Mouse (Mus musculus) MEL (cell line): ENCODE data around the gene Gmds.

Experiments used
- CTCF ChIP-seq, 3 experiments: IDR thresholded peaks in 2 of 3; conservative IDR thresholded peaks in 1 of 3; 2 replicates each; pipeline ENCODE4 v1.5.1; 2011 to 2012; ENCODE audit warnings: low read length in 3 of 3, low read depth in 2 of 3, mild to moderate bottlenecking in 2 of 3, improper control_type of control experiment in 1 of 3, inconsistent platforms in 1 of 3, mixed read lengths in 1 of 3, moderate library complexity in 1 of 3; ENCODE audit not compliant: control insufficient read depth in 1 of 3, insufficient read depth in 1 of 3, poor library complexity in 1 of 3, severe bottlenecking in 1 of 3
- EP300 ChIP-seq, 2 experiments: IDR thresholded peaks; 2 replicates each; pipeline ENCODE4 v1.6.1; 2011; ENCODE audit warnings: improper control_type of control experiment in 2 of 2, low read length in 2 of 2, low read depth in 1 of 2, mild to moderate bottlenecking in 1 of 2

DNA sequence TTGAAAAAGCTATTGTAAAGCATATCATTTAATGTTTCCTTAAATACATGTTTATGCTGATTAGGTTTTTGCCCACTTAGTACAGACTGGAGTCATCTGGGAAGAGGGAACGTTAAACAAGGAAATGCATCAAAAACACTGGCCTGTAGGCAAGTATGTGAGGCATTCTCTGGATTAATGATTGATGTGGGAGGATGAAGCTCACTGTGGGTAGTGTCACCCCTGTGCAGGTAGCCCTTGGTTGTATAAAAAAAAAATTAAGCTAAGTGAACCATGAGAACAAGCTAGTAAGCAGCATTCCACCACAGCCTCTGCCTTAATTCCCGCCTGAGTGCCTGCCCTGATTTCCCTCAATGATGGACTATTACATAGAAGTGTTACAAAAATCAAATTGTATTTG lies 163.5 kb downstream of the Gmds start:
- TF ChIP-seq EP300 (IDR thresholded peaks at IDR 0.05; ENCODE audit: low read depth in 1 of 2, low read length in 2 of 2) (no peak), CTCF (IDR thresholded peaks at IDR 0.05 in 2 of 3, conservative IDR thresholded peaks at IDR 0.05 in 1 of 3; ENCODE audit: control insufficient read depth in 1 of 3, insufficient read depth in 1 of 3, low read depth in 2 of 3, low read length in 3 of 3, poor library complexity in 1 of 3, severe bottlenecking in 1 of 3) (no peak)
